Mouse (Mus musculus) layer of hippocampus, adult 9-10 months (tissue): ENCODE results near the gene Top2a.
"Not testable (repeated sequence)": the region's sequence is repeated elsewhere in the genome, so short reads cannot be mapped to it uniquely, and the experiment has no call there.

ENCODE experiments used
- DNase-seq: peaks from one replicate; pipeline ENCODE4 v3.0.0; 2022; ENCODE audit warnings: low spot score

Gene Top2a

DNA sequence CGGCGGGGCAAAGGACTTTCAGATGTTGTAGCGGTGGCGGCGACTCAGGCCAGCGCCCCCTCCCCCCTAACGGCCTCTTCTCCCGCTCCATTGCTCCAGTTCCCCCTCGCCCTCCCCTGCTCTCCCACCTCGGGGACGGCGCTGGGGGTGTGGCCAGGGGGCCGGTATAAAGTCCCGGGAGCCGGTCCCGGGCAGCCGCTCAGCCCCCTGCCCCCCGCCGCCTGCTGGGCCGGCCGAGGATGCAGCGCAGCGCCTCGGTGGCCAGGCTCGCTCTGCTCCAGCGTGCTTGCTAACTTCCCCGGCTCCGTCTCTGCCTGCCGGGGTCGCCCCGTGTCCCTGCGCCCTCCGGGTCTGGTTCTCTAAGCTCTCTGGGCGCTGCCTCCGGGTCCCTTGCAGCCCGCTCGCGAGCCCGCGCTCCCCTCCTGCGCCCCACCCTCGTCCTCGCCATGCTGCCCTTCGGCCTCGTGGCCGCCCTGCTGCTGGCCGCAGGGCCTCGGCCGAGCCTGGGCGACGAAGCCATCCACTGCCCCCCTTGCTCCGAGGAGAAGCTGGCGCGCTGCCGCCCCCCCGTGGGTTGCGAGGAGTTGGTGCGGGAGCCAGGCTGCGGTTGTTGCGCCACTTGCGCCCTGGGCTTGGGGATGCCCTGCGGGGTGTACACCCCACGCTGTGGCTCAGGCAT is 17.2 kb upstream of the Top2a start, which contains the start of gene Igfbp4:
Gene Igfbp4 (plus strand): TSS at position 194 of the 679 bp plus-strand sequence.
- DNase-seq: no peak

- DNase-seq: no peak
Measured at GRCm38 (mm10) chr11:99040346-99040974, 16.5 kb upstream of the Top2a start.

DNA sequence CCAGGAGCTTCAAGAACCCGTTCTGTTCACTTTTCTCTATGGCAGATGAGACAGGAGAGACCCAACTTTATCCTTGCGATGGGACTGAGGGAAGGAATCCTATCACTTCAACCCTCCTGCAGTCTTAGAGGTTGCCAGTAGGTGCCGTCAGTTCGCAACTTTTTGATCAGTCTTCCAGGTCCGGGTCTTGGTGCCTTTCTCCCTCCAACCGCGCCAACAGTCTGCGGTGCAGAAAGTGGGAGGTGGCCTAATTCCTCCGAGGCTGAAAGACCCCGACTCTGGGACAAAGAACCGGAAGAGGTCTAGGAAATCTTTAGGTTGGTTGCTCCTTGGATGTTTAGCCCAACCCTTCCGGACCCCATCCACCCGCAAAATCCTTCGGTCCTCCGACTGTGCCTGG is 15.8 kb upstream of the Top2a start:
- peak; percentile 73 for DNase-seq

GRCm38 (mm10) chr11:99036254-99036653 is 12.3 kb upstream of the Top2a start:
- DNase-seq: no peak

- no peak for DNase-seq
Measured at GRCm38 (mm10) chr11:99035350-99035749, 11.4 kb upstream of the Top2a start.

GRCm38 (mm10) chr11:99026899-99027440 is 3.0 kb upstream of the Top2a start:
- no peak for DNase-seq

DNA sequence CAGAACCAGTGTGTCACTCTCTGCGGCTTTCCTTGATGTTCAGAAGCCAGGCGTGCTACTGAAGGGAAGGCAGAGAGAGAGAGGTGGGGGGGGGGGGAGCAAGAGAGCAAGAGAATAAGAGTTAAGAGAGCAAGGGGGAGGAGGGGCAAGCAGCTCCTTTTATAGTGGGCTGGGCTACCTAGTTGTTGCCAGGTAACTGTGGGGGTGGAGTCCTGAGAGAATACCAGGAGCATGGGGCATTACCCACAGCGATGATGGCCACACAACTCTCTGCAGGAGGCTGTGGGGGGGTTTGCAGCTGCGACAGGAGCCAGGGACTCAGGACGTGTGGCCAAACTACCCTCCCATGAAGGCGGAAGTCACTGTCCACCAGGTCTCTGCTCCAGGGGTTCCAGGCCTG is 1.9 kb upstream of the Top2a start:
- no peak for DNase-seq

GRCm38 (mm10) chr11:99024468-99025134 is 612 bp upstream of the Top2a start:
- no peak for DNase-seq

DNA sequence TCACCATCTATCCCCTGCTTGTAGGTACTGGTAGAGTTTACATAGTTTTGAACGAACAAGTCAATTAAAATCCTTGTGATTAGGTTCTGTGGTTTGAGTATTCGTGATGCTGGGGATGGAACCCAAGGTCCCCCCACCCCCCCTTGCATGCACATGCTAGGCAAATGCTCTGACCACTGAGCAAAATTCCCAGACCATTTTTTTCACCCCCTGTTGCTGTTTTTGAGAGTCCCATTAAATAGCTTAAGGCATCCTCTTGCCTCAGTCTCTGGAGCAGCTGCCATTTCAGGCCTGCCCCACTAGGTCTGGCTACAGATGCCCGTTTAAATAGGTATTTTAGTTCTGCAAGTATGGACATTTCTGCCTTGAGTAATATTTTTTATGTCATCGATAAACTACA is 895 bp downstream of the Top2a start:
- DNase-seq: no peak

GRCm38 (mm10) chr11:99022384-99022933 is 1.5 kb downstream of the Top2a start:
- no peak for DNase-seq

DNA sequence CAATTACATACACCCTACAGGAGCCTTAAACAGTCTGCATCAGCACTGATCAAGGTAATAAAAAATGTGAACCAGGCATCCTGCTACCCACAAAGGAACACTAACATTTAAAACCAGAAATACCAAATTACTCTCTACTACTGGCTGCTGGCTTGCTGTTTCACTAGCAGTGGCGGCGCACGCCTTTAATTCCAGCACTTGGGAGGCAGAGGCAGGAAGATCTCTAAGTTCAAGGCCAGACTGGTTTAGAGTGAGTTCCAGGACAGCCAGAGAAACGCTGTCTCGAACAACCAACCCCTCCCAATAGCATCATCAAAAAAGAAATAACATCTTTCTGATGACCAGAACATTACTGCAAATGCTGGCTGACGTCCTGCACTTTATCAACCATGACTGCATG is 4.1 kb downstream of the Top2a start:
- no peak for DNase-seq

DNA sequence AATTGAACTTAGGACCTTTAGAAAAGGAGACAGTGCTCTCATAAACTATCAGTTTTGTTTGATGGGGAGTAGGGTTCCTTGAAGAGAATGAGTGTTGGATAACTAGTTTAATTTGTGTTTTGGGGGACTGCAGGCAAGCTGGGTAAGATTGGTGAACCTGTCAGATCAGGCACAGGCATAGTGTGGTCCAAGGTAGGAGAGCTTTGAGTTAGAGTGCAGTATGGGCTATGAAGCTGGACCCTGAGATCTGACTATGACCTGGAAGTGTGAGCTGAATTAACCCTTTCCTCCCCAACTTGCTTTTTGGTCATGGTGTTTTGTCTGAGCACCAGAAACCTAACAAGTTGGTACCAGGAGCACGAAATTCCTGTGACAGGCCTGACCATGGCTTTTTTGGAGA is 10.1 kb downstream of the Top2a start:
- DNase-seq: no peak

- no peak for DNase-seq
Measured at GRCm38 (mm10) chr11:99010706-99011105, 13.3 kb downstream of the Top2a start.

- DNase-seq: no peak
Measured at GRCm38 (mm10) chr11:99010124-99010523, 13.9 kb downstream of the Top2a start.

- no peak for DNase-seq
Measured at GRCm38 (mm10) chr11:99006788-99007187, 17.2 kb downstream of the Top2a start.

- DNase-seq: no peak
Measured at GRCm38 (mm10) chr11:98999243-98999642, 24.7 kb downstream of the Top2a start.

DNA sequence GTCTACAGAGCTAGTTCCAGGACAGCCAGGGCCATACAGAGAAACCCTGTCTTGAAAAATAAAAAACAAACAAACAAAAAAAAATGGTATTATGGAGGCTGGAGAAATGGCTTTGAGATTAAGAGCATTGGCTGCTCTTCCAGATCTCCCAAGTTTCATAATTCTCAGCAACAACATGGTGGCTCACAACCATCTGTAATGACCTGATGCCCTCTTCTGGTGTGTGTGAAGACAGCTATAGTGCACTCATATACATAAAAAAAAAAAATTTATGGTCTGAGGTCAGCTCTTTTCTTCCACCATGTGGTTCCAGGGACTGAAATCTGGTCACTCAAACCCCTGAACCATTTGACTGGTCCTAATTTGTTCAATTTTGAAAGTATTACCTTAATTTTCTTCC is 25.2 kb downstream of the Top2a start:
- no peak for DNase-seq

- no peak for DNase-seq
Measured at GRCm38 (mm10) chr11:98997659-98998058, 26.3 kb downstream of the Top2a start.

GRCm38 (mm10) chr11:98995987-98996386 is 28.0 kb downstream of the Top2a start:
- no peak for DNase-seq

DNA sequence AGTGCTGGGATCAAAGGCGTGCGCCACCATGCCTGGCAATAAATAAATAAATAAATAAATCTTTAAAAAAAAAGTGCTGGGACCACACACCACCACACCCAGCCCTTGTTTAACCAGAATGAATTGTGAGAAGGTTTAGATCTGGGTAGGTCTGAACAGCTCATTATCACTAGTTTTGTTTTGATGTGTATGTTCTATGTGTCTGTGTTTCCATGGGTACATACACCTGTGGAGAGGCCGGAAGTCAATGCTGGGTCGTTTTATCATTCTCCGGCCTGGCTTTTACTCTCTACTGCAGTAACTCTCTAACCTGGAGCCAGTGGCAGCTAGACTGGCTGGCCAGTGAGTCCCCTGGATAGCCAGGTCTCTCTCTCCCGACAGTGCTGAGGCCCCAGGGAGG is 33.1 kb downstream of the Top2a start:
- DNase-seq: no peak

DNA sequence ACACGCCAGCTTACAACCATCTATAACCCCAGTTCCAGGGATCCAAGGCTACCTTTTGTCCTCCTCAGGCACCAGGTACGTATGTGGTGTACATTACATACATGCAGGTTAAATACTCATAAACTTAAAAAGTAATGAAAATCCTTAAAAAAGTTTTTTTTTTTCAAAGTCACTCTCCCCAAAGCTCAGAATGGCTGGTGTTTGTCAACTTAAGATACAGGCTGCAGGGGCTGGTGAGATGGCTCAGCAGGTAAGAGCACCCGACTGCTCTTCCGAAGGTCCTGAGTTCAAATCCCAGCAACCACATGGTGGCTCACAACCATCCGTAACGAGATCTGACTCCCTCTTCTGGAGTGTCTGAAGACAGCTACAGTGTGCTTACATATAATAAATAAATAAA is 35.7 kb downstream of the Top2a start:
- not testable (repeated sequence) for DNase-seq

- no peak for DNase-seq
Measured at GRCm38 (mm10) chr11:98985542-98985941, 38.4 kb downstream of the Top2a start.

DNA sequence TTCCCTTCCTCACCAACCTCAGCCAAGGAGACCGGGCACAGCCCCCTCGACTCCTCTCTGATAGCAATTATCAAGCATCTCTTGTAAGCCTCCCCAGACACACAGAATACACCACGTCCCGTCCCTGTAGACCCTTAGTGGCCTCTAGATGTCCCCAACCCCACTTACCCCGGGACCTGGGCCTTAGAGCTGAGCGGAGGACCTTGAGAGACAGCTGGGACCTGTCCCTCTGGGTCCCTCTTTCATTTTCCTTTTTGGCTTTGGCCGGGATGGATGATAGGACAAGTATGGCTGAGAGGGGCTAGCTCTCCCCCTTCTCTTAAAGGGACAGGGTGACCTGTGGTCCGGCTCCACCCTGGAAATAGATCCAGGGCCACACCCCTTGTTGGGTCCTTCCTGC is 40.4 kb downstream of the Top2a start:
- DNase-seq: no peak
